Mouse (Mus musculus): Measurements from ENCODE around the gene Bicdl1.

DNA sequence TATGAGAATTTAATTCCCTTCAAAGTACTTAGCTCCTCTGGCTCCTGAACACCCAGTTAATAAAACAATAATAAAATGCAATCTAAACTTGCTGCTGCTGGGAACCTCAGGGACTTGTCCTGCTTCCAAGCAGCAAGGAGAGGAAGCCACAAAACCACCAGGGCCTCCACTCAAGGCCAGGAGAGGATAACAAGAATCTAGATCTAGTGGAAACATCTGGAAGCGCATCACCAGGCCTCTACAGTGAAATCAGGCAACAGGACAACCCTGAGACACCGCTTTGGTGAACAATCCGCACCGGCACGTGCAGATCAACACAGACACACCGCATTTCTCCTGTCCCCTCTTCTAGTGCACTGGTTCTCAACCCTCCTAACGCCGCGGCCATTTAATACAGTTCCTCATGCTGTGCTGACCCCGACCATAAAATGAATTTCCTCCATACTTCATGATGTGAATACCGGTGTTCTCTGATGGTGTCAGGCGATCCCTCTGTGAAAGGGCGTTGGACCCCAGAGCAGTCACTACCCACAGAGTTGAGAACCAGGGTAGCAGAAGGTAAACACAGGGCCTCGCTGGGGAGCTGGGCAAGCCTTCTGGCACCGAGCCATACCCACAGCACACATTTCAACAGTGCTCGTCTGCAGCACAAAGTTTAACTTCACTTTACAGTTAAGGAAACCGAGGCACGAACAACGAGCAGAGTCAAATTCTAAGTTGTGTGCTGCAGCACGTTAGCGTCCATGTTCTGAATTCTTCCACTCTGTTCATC, 9.0 kb downstream of the Bicdl1 start:
- TF ChIP-seq CTCF (IDR thresholded peaks at IDR 0.05; ENCODE audit: borderline replicate concordance, insufficient read depth, low read depth, low read length): no peak
- TF ChIP-seq POLR2A (IDR thresholded peaks at IDR 0.05; ENCODE audit: borderline replicate concordance, insufficient read depth, low read length): no peak
